Mouse (Mus musculus) intestine, embryonic 14.5 days (tissue): ENCODE results near the gene Gdpd1. TPM values are rescaled to one million over a fixed set of nuclear protein-coding genes. Genes with fewer than 3 reads are reported as not detected.

Source experiments
- ATAC-seq: fragments of 200-750 bp; cut with Nextera tagmentation; replicated peaks from 2 replicates; pipeline ENCODE4 v1.8.0; 2017; ENCODE audit warnings: low read depth, moderate number of reproducible peaks, moderate TSS enrichment, moderate library complexity; ENCODE audit not compliant: low FRiP score, low TSS enrichment
- DNase-seq: peaks from one replicate; pipeline ENCODE4 v3.0.0-alpha.2; 2018; ENCODE audit warnings: low spot score
- H3K27ac ChIP-seq: fragments of 300-500 bp; sonication (generic); 2 replicates; pipeline ENCODE4 v1.5.1; 2014; ENCODE audit warnings: low read depth, mild to moderate bottlenecking, control low read depth
- H3K27me3 ChIP-seq: fragments of 300-500 bp; sonication (generic); replicated peaks from 2 replicates; pipeline ENCODE4 v1.6.1; 2014; ENCODE audit warnings: low read length, control low read depth; ENCODE audit not compliant: control insufficient read depth, insufficient read depth
- H3K36me3 ChIP-seq: fragments of 300-500 bp; sonication (generic); 2 replicates; pipeline ENCODE4 v1.6.1; 2014; ENCODE audit warnings: low read length, control low read depth; ENCODE audit not compliant: control insufficient read depth, insufficient read depth
- H3K4me1 ChIP-seq: fragments of 300-500 bp; sonication (generic); replicated peaks from 2 replicates; pipeline ENCODE4 v1.6.1; 2014; ENCODE audit warnings: low read length, control low read depth, mixed read lengths; ENCODE audit not compliant: control insufficient read depth, insufficient read depth
- H3K4me2 ChIP-seq: fragments of 300-500 bp; sonication (generic); 2 replicates; pipeline ENCODE4 v1.6.1; 2014; ENCODE audit warnings: low read length
- H3K4me3 ChIP-seq: fragments of 300-500 bp; sonication (generic); 2 replicates; pipeline ENCODE4 v1.5.1; 2014; ENCODE audit warnings: low read depth, low read length, control low read depth, mixed read lengths
- H3K9ac ChIP-seq: fragments of 300-500 bp; sonication (generic); 2 replicates; pipeline ENCODE4 v1.6.1; 2014; ENCODE audit warnings: mild to moderate bottlenecking, low read length
- H3K9me3 ChIP-seq: fragments of 300-500 bp; sonication (generic); 2 replicates; pipeline ENCODE4 v1.6.1; 2016; ENCODE audit warnings: low read length, control low read depth; ENCODE audit not compliant: control insufficient read depth
- WGBS: fragments of 180-500 bp; shearing (Covaris S2); extraction: QIAGEN DNeasy Blood & Tissue Kit; methylation state at CpG from one replicate; pipeline ENCODE4 v1.1.7; 2014; 5-methylcytosine and 5-hydroxymethylcytosine counted together
- microRNA counts: library from miRNA; unstranded; fragments of <30 nt; microRNA quantifications from one replicate; lab custom pipeline; 2016
- microRNA-seq: library from miRNA; unstranded; fragments of <30 nt; microRNA quantifications from one replicate; pipeline ENCODE4, GENCODE M21; 2016
- polyA plus RNA-seq: library from polyadenylated mRNA; unstranded; fragments of >200 nt; fragmentation: Nextera tagmentation; extraction: Ambion mirVana; gene quantifications from 2 replicates; pipeline ENCODE4 v1.2.1, GENCODE M21; 2014

Gdpd1 gene
- polyA plus RNA-seq, 1 experiment from 2014 or later: 23.0 TPM

GRCm38 (mm10) chr11:86992461-86992988 lies 81.3 kb downstream of the Gdpd1 start:
- Histone ChIP-seq H3K27me3 (no peaks in the 10 kb centered on the region), H3K4me3 (peak overlapping the region; percentile 96), H3K9me3 (no peaks in the 10 kb centered on the region), H3K4me2 (peak overlapping the region; percentile 57), H3K4me1 (peaks cover 10% of the 10 kb centered on the region), H3K9ac (peak overlapping the region; percentile 73), H3K27ac (no peak overlapping the region; the same call in 1 of the 2 replicates), H3K36me3 (no peaks in the 10 kb centered on the region)
- ATAC-seq: no peak
- 2% methylated on average over 13 of the region's 13 CpGs for WGBS
- no peak for DNase-seq

- no peak for DNase-seq
- ATAC-seq: no peak
- Histone ChIP-seq H3K27me3 (no peaks in the 10 kb centered on the region), H3K9me3 (no peaks in the 10 kb centered on the region), H3K4me2 (peak overlapping the region; percentile 57; the same call in 1 of the 2 replicates), H3K9ac (no peak overlapping the region), H3K4me1 (peaks cover 10% of the 10 kb centered on the region), H3K36me3 (no peaks in the 10 kb centered on the region), H3K27ac (no peak overlapping the region), H3K4me3 (no peak overlapping the region)
- WGBS: 87% methylated on average over 4 of the region's 4 CpGs
Measured at GRCm38 (mm10) chr11:86991241-86991640, 82.6 kb downstream of the Gdpd1 start.

- Histone ChIP-seq H3K4me2 (no peak overlapping the region), H3K9ac (no peak overlapping the region), H3K4me3 (no peak overlapping the region), H3K9me3 (no peaks in the 10 kb centered on the region), H3K4me1 (peaks cover 9% of the 10 kb centered on the region), H3K27ac (no peak overlapping the region), H3K27me3 (no peaks in the 10 kb centered on the region), H3K36me3 (no peaks in the 10 kb centered on the region)
- 84% methylated on average over 3 of the region's 3 CpGs for WGBS
- no peak for ATAC-seq
- no peak for DNase-seq
Measured at GRCm38 (mm10) chr11:86990309-86990708, 83.6 kb downstream of the Gdpd1 start.

- Histone ChIP-seq H3K9me3 (no peaks in the 10 kb centered on the region), H3K9ac (no peak overlapping the region), H3K4me2 (no peak overlapping the region), H3K36me3 (no peaks in the 10 kb centered on the region), H3K4me3 (no peak overlapping the region), H3K27ac (no peak overlapping the region), H3K4me1 (no peaks in the 10 kb centered on the region), H3K27me3 (no peaks in the 10 kb centered on the region)
- 78% methylated on average over 3 of the region's 3 CpGs for WGBS
- DNase-seq (no peak), ATAC-seq (no peak)
Measured at GRCm38 (mm10) chr11:86984990-86985389, 88.9 kb downstream of the Gdpd1 start.

MicroRNAs within 50 kb of the gene (microRNA counts, 519-probe panel; counts per million panel counts)
- 5,176 counts per million, percentile 89 among the panel's probes with 10 or more counts for microRNA mmu-miR-301a (lab: Ali Mortazavi, UCI)

Small RNAs within 50 kb of the gene (microRNA-seq; reads per million reads assigned to microRNA genes)
- 2,315 reads per million, percentile 85 among the genes with 10 or more reads in this experiment for gene Mir301

Other genes with a start within 250 kb of the Gdpd1 start
- gene Ypel2, start 80.4 kb downstream of the Gdpd1 start, polyA plus RNA-seq: 5.3 and 5.9 TPM in 2 replicates
- 21.0 and 23.2 TPM in 2 replicates for gene Smg8, start 12.7 kb upstream of the Gdpd1 start, polyA plus RNA-seq
- gene Prr11, start 34.6 kb upstream of the Gdpd1 start, polyA plus RNA-seq: 12.0 and 14.8 TPM in 2 replicates
- 52.4 and 60.0 TPM in 2 replicates for gene Ska2, start 35.2 kb upstream of the Gdpd1 start, polyA plus RNA-seq
- 31.3 and 39.4 TPM in 2 replicates for gene Trim37, start 53.0 kb upstream of the Gdpd1 start, polyA plus RNA-seq